28 mouse cellular contexts compared by ENCODE assay signal in genomic region chr1:143912586-143912985, GRCm38 (mm10).
"Had no signal": no experiment of that assay in that cellular context is flagged by ENCODE, and none has a peak within 500 bp of the region (broad histone marks: within the 10 kb centered on the region; RNA-seq: fewer than 3 reads in every experiment).

No protein-coding gene starts in this region.

- H3K27me3 ChIP-seq: heart, embryonic 12.5 days; intestine, embryonic 15.5 days; limb, embryonic 12.5 days; liver, embryonic 13.5 days; liver, embryonic 15.5 days had no signal

- DNase-seq: gastrocnemius, postnatal 10 days; gastrocnemius, postnatal 25 days; heart, adult 18-20 months; heart, postnatal 10 days; heart, postnatal 4 days; kidney, adult 18-20 months; kidney, adult 8-10 months; kidney, postnatal 10 days; kidney, postnatal 25 days; kidney, postnatal 4 days; liver; liver, embryonic 13.5 days; liver, postnatal 0 days had no signal

- H3K9me3 ChIP-seq: heart, embryonic 10.5 days; heart, embryonic 12.5 days; hindbrain, embryonic 10.5 days; hindbrain, embryonic 12.5 days; intestine, embryonic 15.5 days; limb, embryonic 10.5 days; limb, embryonic 12.5 days; liver, embryonic 13.5 days; liver, embryonic 15.5 days had no signal

- H3K27ac ChIP-seq: heart, embryonic 10.5 days; hindbrain, embryonic 10.5 days; hindbrain, embryonic 12.5 days; hindbrain, embryonic 14.5 days; intestine, embryonic 15.5 days; layer of hippocampus, adult 2 months; left cerebral cortex, adult 2 months; limb, embryonic 10.5 days; limb, embryonic 12.5 days; liver, embryonic 13.5 days; liver, embryonic 15.5 days had no signal

- H3K9ac ChIP-seq: heart, embryonic 12.5 days; hindbrain, embryonic 12.5 days; hindbrain, embryonic 14.5 days; intestine, embryonic 15.5 days; limb, embryonic 12.5 days; liver, embryonic 13.5 days; liver, embryonic 15.5 days; liver, postnatal 0 days had no signal

- H3K4me1 ChIP-seq: heart, embryonic 10.5 days; heart, embryonic 12.5 days; hindbrain, embryonic 12.5 days; intestine, embryonic 15.5 days; limb, embryonic 10.5 days; limb, embryonic 12.5 days; liver, embryonic 13.5 days; liver, embryonic 15.5 days had no signal

- H3K4me3 ChIP-seq: heart, embryonic 10.5 days; heart, embryonic 12.5 days; hindbrain, embryonic 10.5 days; hindbrain, embryonic 12.5 days; intestine, embryonic 15.5 days; layer of hippocampus, adult 2 months; left cerebral cortex, adult 2 months; limb, embryonic 10.5 days; limb, embryonic 12.5 days; liver, embryonic 13.5 days; liver, embryonic 15.5 days had no signal

- ATAC-seq: hindbrain, embryonic 16.5 days; inflammation-experienced regulatory T-cells, adult 6 months; intestine, embryonic 15.5 days; intestine, postnatal 0 days; liver, postnatal 0 days had no signal

- H3K4me2 ChIP-seq: heart, embryonic 12.5 days; hindbrain, embryonic 12.5 days; hindbrain, embryonic 14.5 days; intestine, embryonic 15.5 days; limb, embryonic 12.5 days; liver, embryonic 11.5 days; liver, embryonic 13.5 days; liver, embryonic 15.5 days had no signal

- H3K36me3 ChIP-seq: heart, embryonic 10.5 days; heart, embryonic 12.5 days; hindbrain, embryonic 10.5 days; hindbrain, embryonic 12.5 days; intestine, embryonic 15.5 days; limb, embryonic 10.5 days; limb, embryonic 12.5 days; liver, embryonic 13.5 days; liver, embryonic 15.5 days had no signal
